Mouse (Mus musculus): Measurements from ENCODE around the gene Mthfs.
"Not testable (repeated sequence)": the region's sequence is repeated elsewhere in the genome, so short reads cannot be mapped to it uniquely, and the experiment has no call there.

Mthfs gene

GRCm38 (mm10) chr9:89210353-89211064, at the start of gene Mthfs:
Mthfs (plus strand) TSS chr9:89210676.
- DNase-seq (ENCODE audit: low read depth, low spot score): not testable (repeated sequence)

- not testable (repeated sequence) for DNase-seq (ENCODE audit: low read depth, low spot score)
Observed at GRCm38 (mm10) chr9:89172539-89172938, 37.9 kb upstream of the Mthfs start.

GRCm38 (mm10) chr9:89178833-89179232, 31.6 kb upstream of the Mthfs start:
- peak; percentile 37 for DNase-seq (ENCODE audit: low read depth, low spot score)

- not testable (repeated sequence) for DNase-seq (ENCODE audit: low read depth, low spot score)
Observed at GRCm38 (mm10) chr9:89179469-89179868, 31.0 kb upstream of the Mthfs start.

- DNase-seq (ENCODE audit: low read depth, low spot score): peak; percentile 63
Observed at GRCm38 (mm10) chr9:89187006-89187405, 23.5 kb upstream of the Mthfs start.

- not testable (repeated sequence) for DNase-seq (ENCODE audit: low read depth, low spot score)
Observed at GRCm38 (mm10) chr9:89195483-89195882, 15.0 kb upstream of the Mthfs start.

GRCm38 (mm10) chr9:89197509-89197908, 13.0 kb upstream of the Mthfs start:
- DNase-seq (ENCODE audit: low read depth, low spot score): not testable (repeated sequence)

GRCm38 (mm10) chr9:89198349-89198748, 12.1 kb upstream of the Mthfs start:
- not testable (repeated sequence) for DNase-seq (ENCODE audit: low read depth, low spot score)

- DNase-seq (ENCODE audit: low read depth, low spot score): not testable (repeated sequence)
Observed at GRCm38 (mm10) chr9:89198969-89199416, 11.5 kb upstream of the Mthfs start, which contains the start of the genes Bcl2a1b and Gm29094. Bcl2a1b (plus strand) TSS chr9:89199209. Gm29094 (plus strand) TSS chr9:89199379.

GRCm38 (mm10) chr9:89202256-89202655, 8.2 kb upstream of the Mthfs start:
- not testable (repeated sequence) for DNase-seq (ENCODE audit: low read depth, low spot score)

GRCm38 (mm10) chr9:89208939-89209338, 1.5 kb upstream of the Mthfs start:
- DNase-seq (ENCODE audit: low read depth, low spot score): peak; percentile 23

GRCm38 (mm10) chr9:89211065-89211858, 786 bp downstream of the Mthfs start:
- peak; percentile 25 for DNase-seq (ENCODE audit: low read depth, low spot score)

GRCm38 (mm10) chr9:89212428-89212827, 2.0 kb downstream of the Mthfs start:
- DNase-seq (ENCODE audit: low read depth, low spot score): peak; percentile 35

GRCm38 (mm10) chr9:89218174-89218573, 7.7 kb downstream of the Mthfs start:
- DNase-seq (ENCODE audit: low read depth, low spot score): not testable (repeated sequence)

- not testable (repeated sequence) for DNase-seq (ENCODE audit: low read depth, low spot score)
Observed at GRCm38 (mm10) chr9:89219668-89220067, 9.2 kb downstream of the Mthfs start.

GRCm38 (mm10) chr9:89220704-89221287, 10.3 kb downstream of the Mthfs start:
- DNase-seq (ENCODE audit: low read depth, low spot score): not testable (repeated sequence)

- DNase-seq (ENCODE audit: low read depth, low spot score): peak; percentile 7
Observed at GRCm38 (mm10) chr9:89226071-89226470, 15.6 kb downstream of the Mthfs start.

GRCm38 (mm10) chr9:89228122-89228521, 17.6 kb downstream of the Mthfs start:
- no peak for DNase-seq (ENCODE audit: low read depth, low spot score)

- DNase-seq (ENCODE audit: low read depth, low spot score): not testable (repeated sequence)
Observed at GRCm38 (mm10) chr9:89230897-89231497, 20.5 kb downstream of the Mthfs start.

- not testable (repeated sequence) for DNase-seq (ENCODE audit: low read depth, low spot score)
Observed at GRCm38 (mm10) chr9:89237131-89237530, 26.7 kb downstream of the Mthfs start.

GRCm38 (mm10) chr9:89238976-89239505, 28.6 kb downstream of the Mthfs start:
- DNase-seq (ENCODE audit: low read depth, low spot score): not testable (repeated sequence)
